Mouse (Mus musculus) lung, postnatal 0 days (tissue): Measurements from ENCODE around the gene Adgrl2. TPM values are rescaled to one million over a fixed set of nuclear protein-coding genes. Genes with fewer than 3 reads are reported as not detected.

Experiments
- ATAC-seq: fragments of 200-750 bp; cut with Nextera tagmentation; 2 replicates; pipeline ENCODE4 v1.8.0; 2017; ENCODE audit warnings: moderate library complexity
- DNase-seq: peaks from one replicate; pipeline ENCODE4 v3.0.0-alpha.2; 2016; ENCODE audit warnings: low spot score
- H3K27ac ChIP-seq: fragments of 300-500 bp; sonication (generic); 2 replicates; pipeline ENCODE4 v1.5.1; 2014; ENCODE audit warnings: antibody characterized with exemption, mild to moderate bottlenecking, low read length, mixed read lengths
- H3K27me3 ChIP-seq: fragments of 300-500 bp; sonication (generic); replicated peaks from 2 replicates; pipeline ENCODE4 v1.6.1; 2014; ENCODE audit warnings: low read length, mixed read lengths; ENCODE audit not compliant: insufficient read depth
- H3K36me3 ChIP-seq: fragments of 300-500 bp; sonication (generic); 2 replicates; pipeline ENCODE4 v1.6.1; 2014; ENCODE audit warnings: low read length, mixed read lengths; ENCODE audit not compliant: insufficient read depth
- H3K4me1 ChIP-seq: fragments of 300-500 bp; sonication (generic); 2 replicates; pipeline ENCODE4 v1.6.1; 2014; ENCODE audit warnings: antibody characterized with exemption, low read depth, low read length, mixed read lengths; ENCODE audit not compliant: insufficient read depth
- H3K4me2 ChIP-seq: fragments of 300-500 bp; sonication (generic); replicated peaks from 2 replicates; pipeline ENCODE4 v1.6.1; 2014; ENCODE audit warnings: low read depth, mild to moderate bottlenecking, low read length, moderate library complexity, mixed read lengths
- H3K4me3 ChIP-seq: fragments of 300-500 bp; sonication (generic); 2 replicates; pipeline ENCODE4 v1.5.1; 2014; ENCODE audit warnings: low read depth, low read length
- H3K9ac ChIP-seq: fragments of 300-500 bp; sonication (generic); replicated peaks from 2 replicates; pipeline ENCODE4 v1.6.1; 2014; ENCODE audit warnings: low read depth, mild to moderate bottlenecking
- H3K9me3 ChIP-seq: fragments of 300-500 bp; sonication (generic); 2 replicates; pipeline ENCODE4 v1.6.1; 2016; ENCODE audit warnings: low read length, mixed read lengths
- CTCF ChIP-seq: IDR thresholded peaks from 2 replicates; pipeline ENCODE4 v1.5.1; 2016; ENCODE audit warnings: antibody characterized with exemption, mild to moderate bottlenecking
- EP300 ChIP-seq: IDR thresholded peaks from 2 replicates; pipeline ENCODE4 v1.6.1; 2016; ENCODE audit warnings: antibody characterized with exemption, mild to moderate bottlenecking, control low read depth
- WGBS: fragments of 180-500 bp; shearing (Covaris S2); extraction: QIAGEN DNeasy Blood & Tissue Kit; methylation state at CpG from one replicate; pipeline ENCODE4 v1.1.7; 2014; 5-methylcytosine and 5-hydroxymethylcytosine counted together
- polyA plus RNA-seq: library from polyadenylated mRNA; unstranded; fragments of >200 nt; fragmentation: Nextera tagmentation; extraction: Ambion mirVana; gene quantifications from 2 replicates; pipeline ENCODE4 v1.2.1, GENCODE M21; 2015

The Adgrl2 gene
- polyA plus RNA-seq, 1 experiment from 2014 or later: 46.3 TPM

DNA sequence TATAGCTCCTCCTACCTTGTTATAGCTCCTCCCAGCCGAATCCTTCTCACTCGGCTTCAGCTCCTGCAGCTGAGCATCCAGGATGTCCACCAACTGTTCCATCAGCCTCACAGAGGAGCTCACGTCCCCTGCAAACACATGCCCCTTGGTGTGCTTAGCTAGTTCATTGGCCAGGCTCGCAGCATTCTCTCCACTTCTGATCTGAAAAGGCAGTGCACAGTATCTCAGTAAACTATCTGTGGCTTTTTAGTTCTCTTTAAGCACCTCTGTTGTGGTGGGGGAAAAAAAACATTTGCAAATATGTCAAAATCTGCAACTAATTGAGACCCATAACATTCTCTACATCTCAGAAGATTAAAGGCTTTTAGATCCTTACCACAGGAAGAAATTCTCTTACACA, 139.5 kb downstream of the Adgrl2 start:
- Histone ChIP-seq H3K4me1 (no peaks in the 10 kb centered on the region), H3K36me3 (peaks cover 16% of the 10 kb centered on the region), H3K27ac (no peak overlapping the region), H3K9me3 (no peaks in the 10 kb centered on the region), H3K9ac (no peak overlapping the region), H3K4me2 (no peak overlapping the region), H3K4me3 (no peak overlapping the region), H3K27me3 (no peaks in the 10 kb centered on the region)
- DNase-seq: no peak
- TF ChIP-seq EP300 (no peak), CTCF (no peak)
- 88% methylated on average over 4 of the region's 4 CpGs for WGBS
- no peak for ATAC-seq

DNA sequence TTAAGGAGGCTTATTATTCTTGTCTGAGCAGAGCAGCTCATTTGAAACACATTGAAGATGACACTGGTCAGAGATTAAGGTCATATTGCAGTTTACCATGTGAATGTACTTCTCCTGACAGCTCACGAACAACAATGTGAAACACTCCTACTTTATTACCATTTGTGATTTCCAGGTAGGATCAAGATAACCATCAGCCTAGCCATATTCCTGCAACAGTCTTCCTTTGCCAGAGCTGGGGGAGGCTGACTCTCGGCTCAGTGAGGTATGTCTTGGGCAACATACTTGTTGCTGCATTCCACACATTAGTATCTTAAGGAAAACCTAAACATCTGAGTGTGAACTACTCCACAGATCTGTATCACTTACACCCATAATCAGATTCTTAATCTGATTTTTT, 142.0 kb downstream of the Adgrl2 start:
- no peak for ATAC-seq
- TF ChIP-seq EP300 (no peak), CTCF (no peak)
- WGBS: 77% methylated on average over 2 of the region's 2 CpGs

DNA sequence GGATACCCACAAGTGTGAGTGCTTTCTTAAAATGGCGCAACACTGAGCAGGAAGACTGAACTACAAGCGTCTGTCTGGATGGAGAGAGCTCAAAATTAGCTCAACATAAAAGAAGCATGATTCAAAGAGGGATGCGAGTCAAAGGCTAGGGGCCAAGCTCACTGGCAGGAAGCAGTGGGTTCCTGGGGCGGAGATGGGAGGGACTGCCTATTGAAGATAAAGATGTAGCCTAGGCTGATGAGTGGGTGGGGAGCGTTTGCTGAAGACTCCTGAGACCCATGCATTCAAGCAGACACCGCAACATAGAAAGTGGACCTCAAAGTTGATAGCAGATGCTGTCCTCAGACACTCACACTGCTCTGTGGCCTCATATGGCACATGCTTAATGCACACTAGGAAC, 146.2 kb downstream of the Adgrl2 start:
- Histone ChIP-seq H3K4me3 (no peak overlapping the region), H3K4me2 (no peak overlapping the region), H3K36me3 (peaks cover 6% of the 10 kb centered on the region), H3K9me3 (no peaks in the 10 kb centered on the region), H3K9ac (no peak overlapping the region), H3K27me3 (no peaks in the 10 kb centered on the region), H3K27ac (no peak overlapping the region), H3K4me1 (no peaks in the 10 kb centered on the region)
- WGBS: 67% methylated on average over 6 of the region's 6 CpGs
- ATAC-seq: no peak
- no peak for TF ChIP-seq EP300
- no peak for TF ChIP-seq CTCF
- peak; percentile 10 for DNase-seq

More for the DNA sequence above, 142.0 kb downstream of the Adgrl2 start:
- no peak overlapping the region for H3K27ac ChIP-seq
- peaks cover 16% of the 10 kb centered on the region for H3K36me3 ChIP-seq
- no peaks in the 10 kb centered on the region for H3K9me3 ChIP-seq
- DNase-seq: no peak
- no peak overlapping the region for H3K4me2 ChIP-seq
- no peak overlapping the region for H3K4me3 ChIP-seq
- no peak overlapping the region for H3K9ac ChIP-seq
- H3K4me1 ChIP-seq: no peaks in the 10 kb centered on the region
- no peaks in the 10 kb centered on the region for H3K27me3 ChIP-seq

DNA sequence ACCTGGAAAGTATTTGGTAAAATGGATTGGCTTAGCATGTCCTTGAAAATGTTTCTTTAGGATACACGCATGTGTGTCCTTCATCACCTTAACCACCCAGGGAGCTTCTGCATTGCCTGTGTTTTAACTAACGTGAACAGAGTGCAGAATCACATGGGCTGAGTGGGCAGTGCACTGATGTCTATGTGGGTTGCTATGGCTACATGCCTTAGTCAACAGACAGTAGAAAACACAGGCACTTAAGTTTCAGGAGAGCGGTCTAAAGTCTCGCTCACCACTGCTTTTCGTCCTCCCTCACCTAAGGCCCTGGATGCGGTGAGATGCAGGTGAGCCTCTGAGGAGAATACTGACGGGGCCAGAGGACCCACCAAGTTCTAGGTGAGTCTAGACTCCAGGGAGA, 147.8 kb downstream of the Adgrl2 start:
- 70% methylated on average over 7 of the region's 7 CpGs for WGBS
- Histone ChIP-seq H3K4me3 (no peak overlapping the region), H3K36me3 (peaks cover 10% of the 10 kb centered on the region), H3K4me2 (no peak overlapping the region), H3K27me3 (no peaks in the 10 kb centered on the region), H3K27ac (no peak overlapping the region), H3K9me3 (no peaks in the 10 kb centered on the region), H3K9ac (no peak overlapping the region), H3K4me1 (no peaks in the 10 kb centered on the region)
- DNase-seq: no peak
- TF ChIP-seq EP300: no peak
- TF ChIP-seq CTCF: no peak
- peak; percentile 19; the same call in 1 of the 2 replicates for ATAC-seq

DNA sequence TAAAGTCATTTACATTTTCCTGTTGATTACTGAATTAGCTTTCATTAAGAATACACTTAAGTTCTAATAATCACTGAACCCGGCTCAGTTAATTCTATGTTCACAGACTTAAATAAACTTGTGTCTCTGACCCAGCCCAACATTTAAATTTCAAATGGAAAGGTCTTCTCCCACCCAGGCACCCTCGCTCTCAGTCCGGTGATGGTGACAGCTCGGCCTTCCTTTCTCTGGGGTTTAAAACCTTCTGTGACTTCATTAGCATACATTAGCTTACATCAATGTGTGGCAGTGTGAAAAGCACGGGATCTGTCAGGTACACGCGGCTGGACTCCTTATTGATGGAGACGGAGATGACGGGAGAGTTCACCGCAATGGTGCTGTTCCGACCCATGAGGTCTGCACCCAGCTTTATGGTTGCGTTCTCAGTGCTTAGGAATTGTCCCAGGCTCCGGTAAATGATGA, 151.5 kb downstream of the Adgrl2 start:
- no peak for DNase-seq
- H3K36me3 ChIP-seq: peaks cover 28% of the 10 kb centered on the region
- WGBS: 91% methylated on average over 13 of the region's 13 CpGs

DNA sequence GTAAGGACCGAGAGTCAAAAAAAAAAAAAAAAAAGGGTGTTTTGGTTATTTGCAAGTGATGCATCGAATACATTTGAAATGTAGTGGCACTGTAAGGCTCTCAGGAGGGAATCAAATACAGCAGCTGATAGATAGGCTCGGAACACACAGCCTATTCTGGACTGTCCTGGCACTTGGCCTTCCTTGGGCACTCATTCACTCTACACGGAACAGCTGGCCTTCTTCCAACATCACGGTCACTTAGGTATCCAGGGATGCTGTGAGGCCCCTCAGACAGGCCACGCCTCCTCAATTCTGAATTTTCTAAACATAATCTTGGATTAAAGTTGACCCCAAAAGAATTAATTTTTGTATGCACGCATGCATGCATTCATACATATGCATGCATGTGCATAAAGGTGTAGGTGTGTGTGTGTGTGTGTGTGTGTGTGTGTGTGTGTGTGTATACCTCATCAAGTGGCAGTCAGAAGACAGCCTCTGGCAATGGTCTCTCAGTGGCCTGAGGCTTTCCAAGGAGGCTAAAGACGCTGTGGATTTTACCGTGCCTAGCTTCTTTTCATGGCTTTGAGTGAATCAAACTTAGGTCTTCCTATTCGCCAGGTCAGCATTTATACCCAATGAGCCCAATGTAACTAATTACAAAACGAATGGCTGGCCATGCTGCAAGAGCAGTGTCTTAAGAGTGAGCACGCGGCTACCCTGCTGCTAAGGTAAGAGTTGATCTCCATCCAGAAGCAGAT, 152.1 kb downstream of the Adgrl2 start:
- ATAC-seq (no peak), DNase-seq (no peak)
- Histone ChIP-seq H3K4me3 (no peak overlapping the region), H3K4me1 (no peaks in the 10 kb centered on the region), H3K36me3 (peaks cover 28% of the 10 kb centered on the region), H3K9ac (no peak overlapping the region), H3K27me3 (no peaks in the 10 kb centered on the region), H3K4me2 (no peak overlapping the region), H3K9me3 (no peaks in the 10 kb centered on the region), H3K27ac (no peak overlapping the region)
- 75% methylated on average over 13 of the region's 13 CpGs for WGBS
- TF ChIP-seq CTCF (no peak), EP300 (no peak)

More for the DNA sequence above, 151.5 kb downstream of the Adgrl2 start:
- no peak overlapping the region for H3K4me2 ChIP-seq
- H3K4me1 ChIP-seq: no peaks in the 10 kb centered on the region
- H3K4me3 ChIP-seq: no peak overlapping the region
- H3K9ac ChIP-seq: no peak overlapping the region
- H3K9me3 ChIP-seq: no peaks in the 10 kb centered on the region
- H3K27me3 ChIP-seq: no peaks in the 10 kb centered on the region
- H3K27ac ChIP-seq: no peak overlapping the region
- TF ChIP-seq EP300 (no peak), CTCF (no peak)
- no peak for ATAC-seq
